Mouse (Mus musculus) midbrain, embryonic 12.5 days (tissue): Measurements from ENCODE around the gene Hmcn1. TPM values are rescaled to one million over a fixed set of nuclear protein-coding genes. Genes with fewer than 3 reads are reported as not detected.

Experiments used
- ATAC-seq: fragments of 200-750 bp; cut with Nextera tagmentation; 2 replicates; pipeline ENCODE4 v1.8.0; 2017; ENCODE audit warnings: low read depth, moderate TSS enrichment, moderate library complexity; ENCODE audit not compliant: low FRiP score
- H3K27ac ChIP-seq: fragments of 300-500 bp; sonication (generic); replicated peaks from 2 replicates; pipeline ENCODE4 v1.5.1; 2016; ENCODE audit warnings: mild to moderate bottlenecking
- H3K27me3 ChIP-seq: fragments of 300-500 bp; sonication (generic); 2 replicates; pipeline ENCODE4 v1.6.1; 2016; ENCODE audit warnings: mild to moderate bottlenecking
- H3K36me3 ChIP-seq: fragments of 300-500 bp; sonication (generic); 2 replicates; pipeline ENCODE4 v1.6.1; 2016
- H3K4me1 ChIP-seq: fragments of 300-500 bp; sonication (generic); 2 replicates; pipeline ENCODE4 v1.6.1; 2016
- H3K4me2 ChIP-seq: fragments of 300-500 bp; sonication (generic); replicated peaks from 2 replicates; pipeline ENCODE4 v1.6.1; 2016; ENCODE audit warnings: mild to moderate bottlenecking, moderate library complexity
- H3K4me3 ChIP-seq: fragments of 300-500 bp; sonication (generic); 2 replicates; pipeline ENCODE4 v1.5.1; 2016; ENCODE audit warnings: mild to moderate bottlenecking
- H3K9ac ChIP-seq: fragments of 300-500 bp; sonication (generic); replicated peaks from 2 replicates; pipeline ENCODE4 v1.6.1; 2016; ENCODE audit warnings: mild to moderate bottlenecking, moderate library complexity
- H3K9me3 ChIP-seq: fragments of 300-500 bp; sonication (generic); 2 replicates; pipeline ENCODE4 v1.6.1; 2016; ENCODE audit warnings: mild to moderate bottlenecking
- WGBS: fragments of 180-500 bp; shearing (Covaris S2); methylation state at CpG from one replicate; pipeline ENCODE4 v1.1.7; 2016; 5-methylcytosine and 5-hydroxymethylcytosine counted together
- polyA plus RNA-seq: library from polyadenylated mRNA; unstranded; fragments of >200 nt; fragmentation: Nextera tagmentation; extraction: Ambion mirVana; gene quantifications from 2 replicates; pipeline ENCODE4 v1.2.1, GENCODE M21; 2016

The Hmcn1 gene
- polyA plus RNA-seq, 1 experiment from 2014 or later = 6.5 TPM

DNA sequence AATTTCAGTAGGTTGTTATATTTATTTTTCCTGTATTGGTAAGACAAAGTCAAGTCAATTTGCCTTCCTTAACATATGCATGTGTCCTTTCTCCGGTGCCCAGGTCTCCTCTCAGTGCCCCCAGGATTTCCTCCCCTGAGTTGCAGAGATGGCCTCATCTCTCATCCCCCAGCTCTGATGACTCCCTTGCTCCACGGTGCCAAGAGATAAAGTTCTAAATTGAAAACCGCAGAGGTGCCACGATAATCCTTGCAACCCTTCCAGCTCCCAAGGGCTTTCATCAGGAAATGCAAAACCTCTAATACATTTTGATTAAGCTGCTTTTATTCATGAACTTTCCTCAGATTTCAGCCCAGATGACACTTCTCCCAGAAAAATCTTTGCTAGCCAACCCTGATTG, 8.3 kb downstream of the Hmcn1 start:
- Histone ChIP-seq H3K4me3 (no peak overlapping the region), H3K36me3 (no peaks in the 10 kb centered on the region), H3K9ac (no peak overlapping the region), H3K27me3 (no peaks in the 10 kb centered on the region), H3K9me3 (no peaks in the 10 kb centered on the region), H3K4me1 (no peaks in the 10 kb centered on the region), H3K27ac (no peak overlapping the region), H3K4me2 (no peak overlapping the region)
- WGBS = 63% methylated on average over 4 of the region's 4 CpGs
- ATAC-seq = no peak

DNA sequence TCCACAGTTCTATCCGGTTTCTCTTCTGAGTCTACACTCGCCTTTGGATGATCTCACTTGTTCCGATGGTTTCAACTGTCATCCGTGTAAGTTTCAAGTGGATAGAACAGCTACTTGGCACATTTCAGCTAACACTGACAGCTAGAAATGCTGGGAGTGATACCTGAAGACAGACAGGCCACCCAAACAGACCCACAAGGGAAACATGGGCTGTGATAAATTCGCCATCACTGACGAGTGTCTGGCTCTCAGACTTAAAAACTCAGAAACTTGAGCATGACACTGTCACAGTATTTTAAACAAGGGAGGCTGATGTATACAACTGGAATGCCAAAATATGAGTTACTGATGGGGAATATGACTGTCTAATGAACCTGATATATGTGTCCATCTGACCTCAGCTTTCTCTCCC, 9.1 kb downstream of the Hmcn1 start:
- no peak overlapping the region for H3K4me2 ChIP-seq
- WGBS = 87% methylated on average over 6 of the region's 6 CpGs
- H3K9me3 ChIP-seq = no peaks in the 10 kb centered on the region
- H3K27me3 ChIP-seq = no peaks in the 10 kb centered on the region
- ATAC-seq = no peak
- H3K9ac ChIP-seq = no peak overlapping the region
- H3K4me3 ChIP-seq = no peak overlapping the region
- H3K27ac ChIP-seq = no peak overlapping the region
- no peaks in the 10 kb centered on the region for H3K4me1 ChIP-seq
- H3K36me3 ChIP-seq = no peaks in the 10 kb centered on the region

DNA sequence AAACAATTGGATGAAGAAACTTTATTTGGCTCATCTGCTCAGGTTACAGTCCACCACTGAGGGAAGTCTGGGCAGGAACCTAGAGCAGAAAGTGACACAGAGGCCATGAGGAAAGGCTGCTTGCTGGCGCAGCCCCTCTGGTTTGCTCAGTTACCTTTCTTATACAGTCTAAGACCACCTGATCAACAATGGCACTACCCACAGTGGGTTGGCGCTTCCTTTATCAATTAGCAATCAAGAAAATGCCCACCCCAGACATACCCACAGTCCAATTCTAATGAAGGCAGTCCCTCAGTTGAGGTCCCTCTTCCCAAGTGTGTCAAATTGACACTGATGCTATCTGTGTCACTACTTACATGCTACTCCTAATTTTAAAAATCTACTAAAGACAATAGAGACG, 14.6 kb downstream of the Hmcn1 start:
- Histone ChIP-seq H3K36me3 (no peaks in the 10 kb centered on the region), H3K27me3 (no peaks in the 10 kb centered on the region), H3K9me3 (no peaks in the 10 kb centered on the region), H3K4me2 (no peak overlapping the region), H3K9ac (no peak overlapping the region), H3K4me1 (peaks cover 5% of the 10 kb centered on the region; the same call in 1 of the 2 replicates), H3K27ac (no peak overlapping the region), H3K4me3 (no peak overlapping the region)
- no peak; the same call in 1 of the 2 replicates for ATAC-seq
- 89% methylated on average over 3 of the region's 3 CpGs for WGBS

DNA sequence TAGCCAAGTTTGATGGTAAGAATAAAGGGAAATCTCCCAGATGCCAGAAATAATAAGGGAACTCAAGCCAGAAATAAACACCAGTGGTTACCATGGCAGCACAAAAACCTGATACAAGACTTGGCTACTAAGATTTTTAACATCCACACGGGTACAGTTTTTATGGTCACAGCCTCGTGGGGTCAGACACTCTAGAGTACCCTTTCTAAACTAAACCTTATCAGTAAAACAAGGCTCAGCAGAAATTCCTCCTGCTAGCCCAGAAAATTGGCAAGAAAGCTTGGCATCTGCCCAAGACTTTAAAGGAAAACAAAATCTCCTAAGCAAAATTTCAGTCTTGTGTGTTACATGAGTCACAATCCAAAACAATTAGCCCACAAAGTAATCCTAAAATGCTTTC, 17.0 kb downstream of the Hmcn1 start:
- ATAC-seq = no peak
- H3K4me3 ChIP-seq = no peak overlapping the region
- 34% methylated on average over 2 of the region's 2 CpGs for WGBS
- H3K27ac ChIP-seq = no peak overlapping the region
- H3K36me3 ChIP-seq = no peaks in the 10 kb centered on the region
- peaks cover 5% of the 10 kb centered on the region; the same call in 1 of the 2 replicates for H3K4me1 ChIP-seq
- no peaks in the 10 kb centered on the region for H3K9me3 ChIP-seq
- H3K4me2 ChIP-seq = no peak overlapping the region
- H3K27me3 ChIP-seq = no peaks in the 10 kb centered on the region
- no peak overlapping the region for H3K9ac ChIP-seq

DNA sequence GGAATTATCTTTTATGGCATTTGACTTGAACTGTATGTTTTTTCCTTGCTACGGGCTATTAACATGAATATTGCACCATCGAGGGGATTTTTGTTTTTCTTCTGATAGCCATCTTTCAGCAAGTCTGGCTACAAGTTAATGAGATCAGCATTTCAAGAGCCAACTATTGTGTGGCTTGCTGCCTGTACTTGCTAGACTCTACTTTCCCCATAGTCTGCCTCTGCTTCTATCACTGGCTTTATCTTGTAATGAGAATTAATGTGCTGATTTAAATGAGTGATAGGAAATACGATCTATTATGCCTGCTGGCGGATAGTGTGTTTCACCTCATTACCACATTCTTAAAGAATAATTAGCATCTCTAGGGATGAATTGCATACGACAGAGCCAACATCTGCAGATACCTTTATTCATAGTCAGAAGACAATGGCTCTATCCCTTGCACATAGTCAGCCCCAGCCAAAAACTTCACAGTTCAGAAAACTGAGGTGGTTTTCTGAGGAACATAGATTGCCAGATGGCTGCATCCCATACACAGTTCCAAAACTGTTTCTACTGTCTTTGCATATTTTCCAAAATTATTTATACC, 33.7 kb downstream of the Hmcn1 start:
- 72% methylated on average over 5 of the region's 5 CpGs for WGBS
- H3K4me3 ChIP-seq = no peak overlapping the region
- H3K4me1 ChIP-seq = no peaks in the 10 kb centered on the region
- no peak overlapping the region for H3K4me2 ChIP-seq
- H3K27me3 ChIP-seq = no peaks in the 10 kb centered on the region
- no peaks in the 10 kb centered on the region for H3K9me3 ChIP-seq
- H3K27ac ChIP-seq = no peak overlapping the region
- no peak for ATAC-seq
- no peak overlapping the region for H3K9ac ChIP-seq
- no peaks in the 10 kb centered on the region for H3K36me3 ChIP-seq

DNA sequence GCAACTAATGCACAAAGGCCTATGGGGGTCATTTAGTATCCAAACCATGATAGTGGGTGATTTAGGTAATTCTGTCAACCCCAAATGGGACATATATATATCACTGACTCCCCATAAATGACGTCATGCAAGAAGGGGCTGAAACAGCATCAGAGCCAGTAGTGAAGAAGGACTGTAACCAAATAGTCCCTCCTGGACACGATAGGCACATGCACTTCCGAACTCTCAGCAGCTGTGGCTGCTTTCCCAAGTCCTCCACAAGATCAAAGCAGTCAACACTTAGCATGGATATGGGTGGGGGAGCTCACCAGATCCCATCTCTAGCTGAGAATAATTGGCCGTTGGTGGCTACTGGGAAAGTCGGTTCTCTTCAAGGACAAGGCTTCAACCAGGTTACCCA, 42.2 kb downstream of the Hmcn1 start:
- H3K36me3 ChIP-seq = no peaks in the 10 kb centered on the region
- ATAC-seq = no peak
- H3K27ac ChIP-seq = no peak overlapping the region
- no peak overlapping the region for H3K9ac ChIP-seq
- H3K4me2 ChIP-seq = no peak overlapping the region
- no peaks in the 10 kb centered on the region for H3K9me3 ChIP-seq
- no peak overlapping the region for H3K4me3 ChIP-seq
- H3K4me1 ChIP-seq = peaks cover 2% of the 10 kb centered on the region; the same call in 1 of the 2 replicates
- H3K27me3 ChIP-seq = no peaks in the 10 kb centered on the region
- WGBS = 88% methylated on average over 5 of the region's 5 CpGs

DNA sequence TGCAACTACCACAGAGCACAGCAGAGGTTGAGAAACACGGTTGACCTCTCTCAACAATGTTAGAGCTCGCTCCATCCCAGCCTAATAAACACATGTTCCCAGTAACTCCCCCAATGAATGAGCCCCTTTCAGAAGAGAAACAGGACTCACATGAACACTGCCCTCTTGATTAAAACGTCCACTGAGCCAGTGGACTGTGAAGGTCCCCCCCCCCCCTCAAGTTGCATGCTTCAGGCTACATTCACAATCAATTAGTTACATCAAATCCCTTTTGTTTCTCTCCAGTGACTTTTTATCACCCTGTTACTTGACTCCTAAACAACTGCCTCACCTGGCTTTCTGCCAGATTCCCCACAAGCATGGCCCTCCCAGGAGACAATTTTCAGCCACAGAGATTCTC, 43.2 kb downstream of the Hmcn1 start:
- Histone ChIP-seq H3K27me3 (no peaks in the 10 kb centered on the region), H3K4me3 (no peak overlapping the region), H3K36me3 (no peaks in the 10 kb centered on the region), H3K9me3 (no peaks in the 10 kb centered on the region), H3K9ac (no peak overlapping the region), H3K27ac (no peak overlapping the region), H3K4me1 (peaks cover 2% of the 10 kb centered on the region; the same call in 1 of the 2 replicates), H3K4me2 (no peak overlapping the region)
- 20% methylated on average over 3 of the region's 3 CpGs for WGBS
- ATAC-seq = peak; percentile 84

DNA sequence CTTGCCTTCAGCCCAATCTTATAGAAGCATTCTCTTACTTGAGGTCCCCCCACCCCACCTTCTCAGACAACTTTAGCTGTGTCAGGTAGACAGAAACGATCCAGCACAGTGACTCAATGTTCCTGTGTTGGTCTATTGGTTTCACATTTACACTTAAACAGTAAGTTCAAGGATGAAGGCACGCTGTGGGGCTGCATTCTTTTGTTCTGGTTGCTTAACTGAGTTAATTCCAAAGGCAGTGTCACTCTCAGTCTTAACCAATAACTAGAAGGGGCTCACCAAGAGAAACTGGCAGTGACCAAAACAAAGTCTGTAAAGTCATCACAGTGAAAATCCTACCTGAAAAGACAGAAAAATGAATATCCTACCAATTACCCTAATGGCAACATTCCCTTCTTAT, 44.3 kb downstream of the Hmcn1 start:
- no peaks in the 10 kb centered on the region for H3K36me3 ChIP-seq
- H3K4me2 ChIP-seq = no peak overlapping the region
- no peaks in the 10 kb centered on the region for H3K27me3 ChIP-seq
- ATAC-seq = no peak
- no peak overlapping the region for H3K4me3 ChIP-seq
- H3K9ac ChIP-seq = no peak overlapping the region
- peaks cover 2% of the 10 kb centered on the region; the same call in 1 of the 2 replicates for H3K4me1 ChIP-seq
- 75% methylated on average over 2 of the region's 2 CpGs for WGBS
- H3K27ac ChIP-seq = no peak overlapping the region
- no peaks in the 10 kb centered on the region for H3K9me3 ChIP-seq

DNA sequence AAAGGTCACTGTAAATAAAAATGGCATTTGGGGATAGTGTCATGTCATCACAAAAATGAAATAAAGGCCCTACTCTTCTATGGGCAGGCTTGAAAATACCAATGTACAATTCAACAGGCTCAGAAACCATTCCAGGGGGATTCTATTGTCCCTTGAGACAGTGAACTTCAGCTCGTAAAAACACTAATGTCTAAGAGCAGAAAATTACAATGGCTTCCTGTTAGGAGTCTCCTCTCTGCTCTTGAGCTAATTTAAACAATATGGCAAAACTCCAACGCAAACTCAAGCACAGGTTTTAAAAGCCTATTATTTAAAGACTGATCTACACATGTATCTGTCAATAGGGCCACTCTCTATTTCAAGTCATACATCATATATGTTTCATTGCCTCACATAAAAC, 49.6 kb downstream of the Hmcn1 start:
- H3K4me3 ChIP-seq = no peak overlapping the region
- ATAC-seq = no peak
- no peaks in the 10 kb centered on the region for H3K4me1 ChIP-seq
- no peak overlapping the region for H3K4me2 ChIP-seq
- H3K27me3 ChIP-seq = no peaks in the 10 kb centered on the region
- no peaks in the 10 kb centered on the region for H3K9me3 ChIP-seq
- WGBS = 66% methylated on average over 2 of the region's 2 CpGs
- no peaks in the 10 kb centered on the region for H3K36me3 ChIP-seq
- no peak overlapping the region for H3K27ac ChIP-seq
- no peak overlapping the region for H3K9ac ChIP-seq

DNA sequence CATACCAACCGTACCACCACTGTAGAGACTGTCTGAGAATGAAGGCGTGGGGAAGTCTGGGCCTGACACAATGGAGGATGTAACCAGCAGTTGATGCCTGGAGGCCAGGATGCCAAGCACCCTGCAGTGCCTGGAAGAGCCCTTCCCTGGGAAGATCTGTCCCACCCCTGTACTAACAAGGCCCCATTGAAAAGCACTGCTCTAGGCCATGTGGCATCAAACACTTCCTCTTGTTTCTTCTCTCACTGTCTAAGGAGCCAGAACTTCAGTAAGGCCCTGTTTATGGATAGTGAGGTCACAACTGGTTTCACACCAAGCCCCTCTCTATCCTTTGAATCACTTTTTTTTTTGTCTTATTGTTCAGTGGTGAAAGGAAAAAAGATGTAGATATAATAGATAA, 51.1 kb downstream of the Hmcn1 start:
- Histone ChIP-seq H3K27me3 (no peaks in the 10 kb centered on the region), H3K9ac (no peak overlapping the region), H3K4me1 (no peaks in the 10 kb centered on the region), H3K9me3 (no peaks in the 10 kb centered on the region), H3K36me3 (no peaks in the 10 kb centered on the region), H3K27ac (no peak overlapping the region), H3K4me3 (no peak overlapping the region), H3K4me2 (no peak overlapping the region)
- no peak for ATAC-seq
- 75% methylated on average over 2 of the region's 2 CpGs for WGBS

DNA sequence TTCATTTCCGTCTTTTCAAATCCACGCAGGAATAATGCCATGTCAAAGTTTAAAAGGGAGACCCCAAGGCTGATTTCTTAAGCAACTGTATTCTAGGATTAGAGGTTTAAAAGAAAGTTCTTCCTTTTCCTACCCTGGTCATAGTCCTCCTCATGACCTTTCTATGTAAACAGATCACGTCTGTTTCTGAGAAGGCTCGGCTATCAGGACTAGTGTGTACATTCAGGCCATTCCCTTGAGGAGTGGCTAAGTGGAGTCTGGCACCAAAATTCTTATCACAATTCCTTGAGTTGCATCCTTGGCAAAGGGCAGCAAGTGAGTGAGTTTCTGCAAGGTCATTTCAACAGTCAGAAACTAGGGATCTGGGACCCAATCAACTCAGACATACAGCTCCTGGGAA, 56.4 kb downstream of the Hmcn1 start:
- no peak overlapping the region for H3K4me2 ChIP-seq
- 74% methylated on average over 4 of the region's 4 CpGs for WGBS
- H3K4me1 ChIP-seq = no peaks in the 10 kb centered on the region
- ATAC-seq = no peak
- H3K27me3 ChIP-seq = no peaks in the 10 kb centered on the region
- H3K36me3 ChIP-seq = no peaks in the 10 kb centered on the region
- H3K4me3 ChIP-seq = no peak overlapping the region
- H3K9me3 ChIP-seq = no peaks in the 10 kb centered on the region
- no peak overlapping the region for H3K9ac ChIP-seq
- H3K27ac ChIP-seq = no peak overlapping the region

DNA sequence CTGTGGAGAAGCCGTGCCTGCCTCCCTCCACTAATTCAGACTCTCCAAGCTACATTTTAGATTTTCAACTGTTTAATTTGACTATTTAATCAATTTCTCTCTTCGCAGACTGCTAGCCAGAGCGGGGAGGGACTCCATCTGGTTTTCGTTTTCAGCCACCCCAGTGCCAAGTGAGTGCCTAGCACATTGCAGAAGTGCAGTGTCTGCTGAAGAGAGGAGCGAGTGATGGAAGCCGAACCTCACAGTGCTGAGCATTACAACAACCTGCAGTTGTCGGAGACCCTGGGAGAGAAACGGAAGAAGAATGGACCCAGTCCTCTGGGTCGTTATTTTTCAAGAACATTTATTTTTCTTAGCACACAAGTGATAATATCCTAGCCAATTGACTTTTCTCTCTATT, 59.6 kb downstream of the Hmcn1 start:
- no peaks in the 10 kb centered on the region for H3K36me3 ChIP-seq
- no peak overlapping the region for H3K9ac ChIP-seq
- no peaks in the 10 kb centered on the region for H3K27me3 ChIP-seq
- no peaks in the 10 kb centered on the region for H3K9me3 ChIP-seq
- H3K4me3 ChIP-seq = no peak overlapping the region
- WGBS = 58% methylated on average over 9 of the region's 9 CpGs
- no peak overlapping the region for H3K27ac ChIP-seq
- no peaks in the 10 kb centered on the region for H3K4me1 ChIP-seq
- no peak overlapping the region for H3K4me2 ChIP-seq
- no peak for ATAC-seq

DNA sequence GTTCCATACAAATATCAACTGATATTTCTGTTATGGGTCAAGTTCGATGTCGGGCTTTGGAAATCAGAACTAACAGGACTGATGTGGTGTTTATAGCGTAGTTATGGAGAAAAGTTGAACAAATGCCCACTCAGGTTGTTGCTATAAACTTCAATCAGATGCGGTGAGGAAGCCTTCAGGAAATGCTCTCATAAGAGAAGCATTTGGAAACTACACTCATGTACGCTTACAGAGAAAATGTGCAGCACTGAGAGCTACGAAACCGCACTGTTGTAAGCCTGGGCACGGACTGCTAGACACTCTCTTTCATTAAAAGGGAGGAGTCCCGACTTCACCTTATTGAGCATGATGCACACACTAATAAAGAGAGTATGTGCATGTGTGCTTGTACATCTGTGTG, 72.4 kb downstream of the Hmcn1 start:
- Histone ChIP-seq H3K36me3 (no peaks in the 10 kb centered on the region), H3K9ac (no peak overlapping the region), H3K4me2 (no peak overlapping the region), H3K9me3 (no peaks in the 10 kb centered on the region), H3K27ac (no peak overlapping the region), H3K4me3 (no peak overlapping the region), H3K27me3 (no peaks in the 10 kb centered on the region), H3K4me1 (no peaks in the 10 kb centered on the region)
- WGBS = 88% methylated on average over 9 of the region's 9 CpGs
- no peak for ATAC-seq
